Mouse (Mus musculus): ENCODE measurements around the gene Cgnl1. TPM values are rescaled to one million over a fixed set of nuclear protein-coding genes. Genes with fewer than 3 reads are reported as not detected.

Gene Cgnl1
- total RNA-seq, 2 experiments from 2014 or later, result 42.8 to 44.9 TPM

DNA sequence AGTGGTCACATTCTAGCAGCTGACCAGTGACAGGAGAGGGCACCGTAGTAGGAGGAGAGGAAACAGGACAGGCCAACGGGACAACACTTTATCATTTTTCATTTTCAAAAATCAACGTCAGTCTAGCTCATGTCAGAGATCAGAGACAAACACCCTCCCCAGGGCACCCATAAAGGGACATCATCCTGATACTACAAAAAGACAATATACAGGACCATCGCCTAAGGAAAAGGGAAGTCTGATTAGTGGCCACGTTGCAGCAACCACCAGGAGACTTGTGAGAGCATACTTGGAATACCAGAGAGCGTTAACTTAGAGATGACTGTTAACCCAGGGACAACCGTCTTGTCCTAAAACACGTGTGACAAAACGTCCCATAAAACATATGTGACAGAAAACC is 1.7 kb downstream of the Cgnl1 start:
- DNase-seq, result no peak
- intact Hi-C loops (cut with DNase I), result loop anchor here (2.0 kb wide), 1 partner anchor 23 kb away; no protein-coding TSS in a partner anchor

DNA sequence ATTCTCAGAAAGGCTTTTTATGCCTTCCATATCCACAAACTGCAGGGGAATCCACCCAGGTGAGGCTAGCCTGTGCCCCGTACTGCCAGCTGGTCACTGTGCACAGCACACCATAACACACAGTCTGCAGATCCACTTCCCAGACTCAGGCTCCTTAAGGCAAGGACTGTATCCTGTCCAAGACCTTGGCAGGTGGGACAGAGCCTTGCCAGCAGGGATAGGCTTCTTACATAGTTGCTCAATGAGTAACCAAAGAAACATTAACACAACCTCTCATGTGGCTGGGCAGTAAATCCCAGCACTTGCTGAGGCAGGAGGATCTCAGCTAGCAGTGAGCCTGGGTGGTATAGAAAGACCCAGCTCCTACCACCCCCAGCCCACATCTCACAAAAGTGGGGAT is 3.3 kb downstream of the Cgnl1 start:
- intact Hi-C loops (cut with DNase I), result no loop called here
- DNase-seq, result no peak

DNA sequence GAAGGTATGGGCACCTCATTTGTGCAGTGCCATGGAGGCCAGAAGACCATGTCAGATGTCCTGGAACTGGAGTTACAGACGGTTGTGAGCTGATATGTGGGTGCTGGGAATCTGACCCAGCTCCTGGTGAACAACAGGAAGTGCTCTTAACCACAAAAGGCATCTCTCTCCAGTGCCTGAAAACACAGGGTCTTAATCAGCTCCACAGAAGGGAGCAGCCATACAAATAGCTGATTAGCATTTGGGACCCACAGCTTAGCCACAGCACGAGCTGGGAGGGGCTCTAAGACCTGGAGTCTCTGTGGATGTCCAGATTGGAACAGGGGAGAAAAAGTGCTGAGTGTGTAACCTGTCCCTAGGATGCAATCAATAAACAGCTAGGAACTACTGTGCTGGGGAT is 4.5 kb downstream of the Cgnl1 start:
- intact Hi-C loops (cut with DNase I), result no loop called here
- DNase-seq, result no peak

DNA sequence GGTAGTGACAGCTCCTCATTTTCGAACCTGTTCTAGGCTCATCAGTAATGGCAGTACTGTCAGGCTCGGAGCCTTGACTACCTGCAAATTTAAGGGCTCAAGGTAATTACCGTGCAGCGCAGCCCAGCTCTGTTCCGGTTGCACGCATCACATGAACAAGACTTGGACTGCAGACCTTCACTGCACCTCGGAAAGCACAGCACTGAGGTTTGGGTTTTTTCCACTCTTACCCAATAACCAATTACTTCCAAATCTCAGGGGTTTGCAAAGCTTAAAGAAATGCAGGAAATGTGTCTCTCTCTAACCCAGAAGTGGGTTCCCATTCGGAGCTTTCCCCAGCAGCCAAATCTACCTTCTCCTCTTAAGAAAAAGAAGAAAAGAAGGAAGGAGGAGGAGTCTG is 5.1 kb downstream of the Cgnl1 start:
- no peak for DNase-seq
- intact Hi-C loops (cut with DNase I), result no loop called here

DNA sequence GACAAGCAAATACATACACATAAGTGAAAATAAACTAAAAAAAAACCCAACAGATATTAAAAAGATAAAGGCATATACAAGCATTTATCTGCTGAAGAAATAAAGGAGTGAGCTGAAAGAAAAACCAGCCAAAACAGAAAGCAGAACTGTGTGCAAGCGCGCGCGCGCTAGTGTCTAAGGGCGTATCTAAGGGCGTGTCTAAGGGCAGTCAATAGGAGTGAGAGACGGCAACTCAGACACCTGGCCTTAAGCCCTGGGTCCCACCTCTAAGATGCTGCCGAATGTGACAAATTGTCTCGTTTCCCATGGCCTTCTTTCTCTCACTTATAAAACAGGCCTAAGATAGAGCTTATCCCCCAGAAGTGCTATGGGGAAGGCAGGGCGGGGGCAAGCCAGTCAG is 6.9 kb downstream of the Cgnl1 start:
- intact Hi-C loops (cut with DNase I), result no loop called here
- no peak for DNase-seq

DNA sequence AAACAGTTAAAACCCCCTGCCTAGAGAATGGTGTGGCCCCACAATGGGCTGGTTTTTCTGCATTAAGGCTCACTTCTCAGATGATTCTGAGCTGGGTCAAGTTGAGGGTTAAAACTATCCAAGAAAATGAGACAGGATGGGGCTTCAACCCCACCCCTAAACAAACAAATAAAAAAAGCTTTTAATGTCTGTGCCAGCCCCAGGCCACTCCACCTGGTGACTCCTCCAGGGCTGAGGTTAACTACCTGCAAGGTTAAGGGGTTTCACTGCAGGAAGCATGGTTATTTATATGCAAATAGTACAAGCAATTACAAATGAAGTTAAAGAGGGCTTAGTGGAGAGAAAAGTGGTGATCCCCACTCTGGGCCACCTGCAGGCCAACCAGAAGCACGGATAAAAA is 8.1 kb downstream of the Cgnl1 start:
- DNase-seq, result no peak
- intact Hi-C loops (cut with DNase I), result no loop called here

DNA sequence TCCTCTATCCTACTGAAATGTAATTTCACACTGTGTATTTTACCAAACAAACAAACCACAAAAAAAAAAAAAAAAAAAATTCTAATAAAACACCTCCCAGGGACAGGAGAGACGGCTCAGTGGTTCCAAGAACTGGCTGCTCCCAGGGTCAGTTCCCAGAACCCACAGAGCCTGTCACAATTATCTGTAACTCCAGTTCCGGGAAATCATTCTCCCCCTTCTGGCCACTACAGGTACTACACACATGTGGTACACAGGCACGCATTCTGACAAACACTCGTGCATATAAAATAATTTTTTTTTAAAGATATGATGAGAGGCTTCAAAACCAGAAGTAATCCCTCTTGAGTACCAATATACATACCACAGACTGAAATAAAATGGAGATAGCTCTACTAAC is 9.7 kb downstream of the Cgnl1 start:
- no peak for DNase-seq
- intact Hi-C loops (cut with DNase I), result no loop called here

DNA sequence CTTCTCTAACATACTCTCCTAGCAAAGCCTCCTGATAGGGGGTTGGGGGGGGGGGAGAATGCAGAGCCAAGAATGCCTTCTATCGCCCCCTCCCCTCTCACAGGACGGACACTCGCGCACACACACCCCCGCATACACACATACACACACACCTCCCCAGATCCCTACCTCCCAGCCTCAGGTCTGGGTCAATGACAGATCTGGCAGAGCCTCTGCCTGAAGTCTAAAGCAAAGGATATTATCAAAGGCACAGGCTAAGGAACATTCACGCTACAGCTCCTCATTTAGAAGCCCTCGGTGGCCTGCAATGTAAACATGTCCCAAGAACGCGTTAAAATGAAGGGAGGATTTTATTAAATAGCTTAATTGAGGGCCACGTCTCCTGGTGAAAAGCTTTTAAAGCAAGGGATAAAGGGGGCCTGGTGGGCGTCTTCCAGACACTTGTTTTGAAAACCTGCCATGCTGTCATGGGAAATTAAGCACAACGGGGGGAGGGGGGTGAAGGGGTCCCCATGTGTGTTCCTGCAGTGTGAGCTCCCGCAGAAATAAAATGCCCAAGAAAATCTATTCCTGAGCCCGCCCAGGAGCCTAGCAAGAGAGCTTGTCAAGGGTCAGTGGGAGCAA is 10.8 kb downstream of the Cgnl1 start:
- intact Hi-C loops (cut with DNase I), result no loop called here

DNA sequence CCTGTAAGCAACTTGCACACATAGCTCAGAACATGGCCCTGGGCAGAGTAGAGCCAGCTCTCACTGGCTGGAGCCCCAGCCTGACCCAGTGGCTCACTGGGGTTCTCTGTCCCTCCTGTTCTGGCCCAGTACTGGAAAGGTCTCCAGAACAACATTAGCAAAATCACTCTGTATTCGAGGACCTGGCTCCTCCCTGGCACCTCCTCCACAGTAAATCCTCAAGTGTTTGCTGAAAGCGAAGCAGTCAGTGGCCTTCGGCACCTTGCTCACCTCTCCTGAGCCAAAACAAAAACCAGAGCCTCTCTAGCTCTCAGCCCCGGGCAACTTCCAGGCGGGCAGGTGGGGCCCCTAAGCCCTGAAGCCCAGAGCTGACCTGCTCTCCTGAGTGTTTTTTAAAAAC is 11.5 kb downstream of the Cgnl1 start:
- DNase-seq, result no peak
- intact Hi-C loops (cut with DNase I), result no loop called here

More for the DNA sequence above, 10.8 kb downstream of the Cgnl1 start:
- no peak for DNase-seq

DNA sequence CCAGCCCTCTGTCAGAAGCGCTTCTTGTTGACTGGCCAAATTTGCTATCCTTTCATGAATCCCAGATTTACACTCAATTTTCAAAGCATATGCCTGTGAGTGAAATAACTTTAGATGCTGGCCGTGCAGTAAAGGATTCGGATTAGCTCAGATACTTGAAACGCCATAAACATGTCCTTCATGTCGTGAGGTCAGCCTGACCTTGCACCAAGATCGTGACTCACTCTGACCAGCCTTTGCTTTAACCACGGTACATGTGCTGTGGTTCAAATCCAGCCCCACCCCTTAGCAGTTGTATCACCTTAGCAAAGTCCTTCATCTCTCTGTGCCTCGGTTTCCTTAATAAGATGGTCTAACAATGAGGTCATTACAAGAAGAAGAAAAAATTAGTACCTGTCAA is 14.0 kb downstream of the Cgnl1 start:
- intact Hi-C loops (cut with DNase I), result no loop called here

DNA sequence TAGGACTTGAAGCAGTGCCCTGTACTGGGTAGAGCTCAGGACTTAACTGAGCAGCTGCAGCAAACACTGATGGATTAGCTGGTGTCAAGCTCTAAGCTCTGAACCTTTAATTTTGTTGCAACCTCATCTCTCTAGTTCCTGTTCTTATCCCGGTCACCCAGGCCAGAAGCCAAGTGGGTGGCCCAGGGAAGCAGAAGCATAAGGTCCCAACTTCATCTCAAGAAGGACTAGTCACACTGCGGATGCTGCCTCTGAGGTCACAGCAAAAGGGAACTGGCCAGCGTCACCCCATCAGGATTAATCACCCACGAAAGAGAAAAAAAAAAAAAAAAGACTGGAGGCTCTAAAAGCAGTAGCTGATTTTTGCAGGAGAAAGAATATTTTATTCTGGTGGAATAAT is 14.5 kb downstream of the Cgnl1 start:
- intact Hi-C loops (cut with DNase I), result no loop called here
- peak; percentile 51 to 52 for DNase-seq

More for the DNA sequence above, 14.0 kb downstream of the Cgnl1 start:
- no peak for DNase-seq

DNA sequence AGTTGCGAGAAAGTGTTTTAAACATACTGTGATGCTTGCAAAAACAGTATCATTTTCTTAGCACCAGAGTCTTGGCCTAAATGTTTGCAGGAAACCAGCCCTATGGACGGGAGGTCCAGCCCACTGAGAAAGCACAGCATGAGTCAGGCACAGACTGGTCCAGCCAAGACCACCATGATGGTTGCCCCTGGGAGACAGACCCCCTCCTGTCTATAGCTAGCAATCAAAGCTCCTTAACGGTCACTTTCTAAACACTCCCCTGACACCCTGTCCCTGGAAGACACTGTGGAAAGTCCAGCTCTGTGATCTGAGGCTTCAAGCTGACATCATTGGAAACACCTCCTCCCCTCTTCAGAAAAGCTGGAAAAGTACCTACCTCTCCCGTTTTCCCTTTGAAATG is 17.4 kb downstream of the Cgnl1 start:
- intact Hi-C loops (cut with DNase I), result no loop called here
- no peak for DNase-seq

DNA sequence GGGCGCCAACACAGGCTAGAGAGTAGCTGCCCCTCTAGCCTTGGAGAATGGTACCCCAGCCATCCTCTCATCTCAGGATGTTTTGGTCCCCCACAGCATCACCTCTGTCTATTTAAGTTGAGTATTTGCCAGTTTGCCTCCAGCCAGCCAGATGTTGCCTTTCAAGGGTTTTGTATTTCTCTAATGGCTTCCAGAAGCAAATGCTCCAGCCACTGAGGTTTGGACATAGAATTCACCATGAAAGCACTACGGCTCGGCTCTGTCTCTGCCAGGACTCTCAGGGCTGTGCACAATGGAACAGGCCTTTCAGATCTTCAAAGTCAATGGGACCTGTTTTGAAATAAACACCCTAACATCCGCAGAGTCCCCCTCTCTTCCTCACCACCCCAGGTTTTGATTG is 17.9 kb downstream of the Cgnl1 start:
- intact Hi-C loops (cut with DNase I), result no loop called here

DNA sequence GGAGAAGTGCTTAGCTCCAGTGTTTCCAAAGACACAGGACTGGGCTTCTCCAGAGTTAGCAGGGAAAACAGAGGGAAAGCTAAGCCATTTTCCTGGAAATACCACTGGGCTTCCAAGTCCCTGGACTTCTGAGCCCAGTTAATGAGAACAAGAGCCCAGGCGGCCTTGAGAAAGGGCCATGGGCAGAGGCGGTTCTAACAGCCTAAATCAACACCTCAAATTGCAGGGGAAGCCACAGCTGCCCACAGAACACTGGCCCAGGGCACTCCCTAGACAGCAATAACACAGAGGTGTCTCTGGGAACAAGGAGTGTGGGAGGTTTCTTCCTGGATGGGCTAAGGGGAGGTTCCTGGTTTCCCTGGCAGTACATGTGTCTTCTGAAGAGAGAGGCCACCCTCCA is 18.3 kb downstream of the Cgnl1 start:
- intact Hi-C loops (cut with DNase I), result no loop called here
- DNase-seq, result no peak

More for the DNA sequence above, 17.9 kb downstream of the Cgnl1 start:
- DNase-seq, result no peak

DNA sequence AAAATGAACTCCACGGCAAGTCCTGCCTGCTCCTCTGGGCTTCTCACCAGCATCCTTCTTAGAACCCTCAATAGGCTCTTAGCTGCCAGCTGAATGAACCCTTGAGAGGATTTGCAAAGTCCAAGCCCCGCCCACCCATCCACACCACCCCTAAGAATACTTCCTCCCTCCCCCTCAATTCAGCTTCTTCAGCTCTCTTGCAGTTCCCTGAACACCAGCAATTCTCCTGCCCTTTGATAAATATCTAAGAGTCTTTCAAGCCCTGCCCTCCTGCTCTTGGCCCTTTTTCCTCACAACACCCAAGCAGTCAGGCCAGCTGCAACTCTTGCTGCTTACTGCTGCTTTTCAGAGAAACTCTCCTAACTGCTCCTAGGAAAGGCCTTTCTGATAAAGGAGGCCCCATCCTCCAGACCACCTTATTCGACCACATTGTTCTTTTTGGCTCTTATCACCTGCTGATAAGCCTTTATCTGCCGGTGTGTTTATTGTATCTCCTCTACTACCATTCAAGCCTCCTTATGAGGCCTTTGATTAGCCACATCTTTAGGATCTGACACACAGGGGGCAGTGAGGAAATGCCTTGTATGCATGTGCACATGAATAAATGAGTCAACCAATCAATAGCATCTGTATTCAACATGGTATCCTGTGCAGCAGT is 21.3 kb downstream of the Cgnl1 start:
- DNase-seq, result peak in 1 of 2 experiments; percentile 37
- intact Hi-C loops (cut with DNase I), result no loop called here

DNA sequence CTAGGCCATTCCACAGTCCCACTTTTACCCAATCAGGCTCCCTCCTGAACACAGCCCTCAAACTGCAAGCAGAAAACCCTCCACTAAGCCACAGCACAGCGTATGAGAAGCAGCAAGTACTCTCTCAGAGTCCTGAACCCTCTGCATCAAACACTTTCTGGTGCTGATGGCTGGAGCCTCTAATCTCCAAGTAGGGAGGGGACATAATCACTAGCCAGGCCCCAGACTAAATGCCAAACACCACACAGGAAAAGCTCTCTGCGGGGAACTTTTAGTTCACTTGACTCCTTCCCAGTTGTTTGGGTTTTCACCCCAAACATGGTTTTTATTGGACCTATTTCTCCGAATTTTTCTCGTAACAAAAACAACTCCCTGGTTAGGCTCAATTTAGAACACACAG is 25.0 kb downstream of the Cgnl1 start:
- DNase-seq, result peak; percentile 73 to 77
- intact Hi-C loops (cut with DNase I), result loop anchor here (2.0 kb wide), 1 partner anchor 24 kb away; the partner anchor contains the start of gene Cgnl1

DNA sequence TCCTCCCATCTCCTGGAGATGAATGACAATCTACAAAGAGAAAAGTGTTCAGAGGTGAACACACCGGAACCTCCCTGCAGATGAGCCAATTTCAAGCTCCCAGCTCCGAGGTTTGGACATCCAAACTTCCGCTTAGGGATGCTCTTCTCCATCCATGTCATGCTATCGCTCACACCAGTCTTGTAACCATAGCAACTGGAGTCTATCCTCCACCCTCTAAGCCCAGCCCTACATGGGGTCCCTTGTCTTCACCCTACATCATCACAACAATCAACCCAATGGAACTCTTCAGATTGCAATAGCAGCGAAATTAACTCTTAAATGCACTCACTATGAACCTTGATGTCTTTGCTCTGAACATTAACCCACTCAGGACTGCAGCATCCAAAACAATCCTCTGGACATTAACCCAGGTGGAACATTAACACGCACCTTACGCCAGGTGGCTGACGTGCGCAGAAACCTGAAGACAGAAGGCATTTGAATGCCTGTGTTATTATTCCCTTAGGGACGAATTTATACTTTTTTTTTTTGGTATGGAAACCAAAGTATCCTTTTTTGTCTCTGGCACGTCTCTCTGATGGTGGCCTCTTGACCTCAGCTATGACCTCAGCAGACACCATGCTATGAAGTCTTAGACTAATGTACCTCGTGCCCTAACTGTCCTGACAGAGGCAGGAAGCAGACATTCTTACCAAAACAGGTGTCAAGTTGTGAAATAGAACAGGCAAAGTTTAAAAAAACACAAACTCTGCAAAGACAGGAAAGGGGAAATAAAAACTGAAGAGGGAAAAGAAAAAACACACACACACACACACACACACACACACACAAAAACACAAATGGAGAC is 33.1 kb downstream of the Cgnl1 start:
- no peak for DNase-seq
- intact Hi-C loops (cut with DNase I), result no loop called here

DNA sequence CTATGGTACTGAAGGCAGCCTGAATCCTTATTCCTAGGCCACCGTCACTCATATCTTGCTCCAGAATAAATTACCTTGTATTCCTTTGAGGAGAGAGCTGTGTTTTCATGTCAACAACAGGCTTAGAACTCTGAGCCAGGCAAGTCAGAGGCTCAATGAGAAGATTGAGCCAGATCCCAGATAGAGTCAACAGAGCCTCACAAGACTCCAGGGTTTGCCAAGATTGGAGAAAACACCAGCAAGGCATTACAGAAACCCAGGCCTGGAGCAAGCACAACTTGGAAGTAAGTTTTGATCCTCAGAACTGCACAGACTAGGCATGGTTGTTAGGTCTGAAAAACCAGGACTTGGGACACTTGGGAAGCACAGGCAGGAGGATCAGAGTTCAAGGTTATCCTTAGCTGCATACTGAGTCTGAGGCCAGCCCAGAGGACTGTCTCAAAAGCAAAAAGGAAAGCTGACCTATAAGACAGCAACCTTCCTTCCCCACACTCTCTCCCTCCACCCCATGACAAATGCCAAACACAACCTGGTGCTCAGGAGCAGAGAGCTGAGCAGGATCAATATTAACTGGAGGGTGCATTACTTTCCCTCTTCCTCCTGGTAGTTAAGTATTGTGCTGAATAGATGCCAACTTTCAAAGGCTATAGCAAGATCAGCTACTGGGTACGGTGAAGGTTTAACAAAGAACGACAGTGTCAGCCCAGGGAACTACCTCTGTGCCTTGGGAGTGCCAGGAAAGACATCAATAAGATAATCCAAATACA is 34.0 kb downstream of the Cgnl1 start:
- no peak for DNase-seq
- intact Hi-C loops (cut with DNase I), result no loop called here

DNA sequence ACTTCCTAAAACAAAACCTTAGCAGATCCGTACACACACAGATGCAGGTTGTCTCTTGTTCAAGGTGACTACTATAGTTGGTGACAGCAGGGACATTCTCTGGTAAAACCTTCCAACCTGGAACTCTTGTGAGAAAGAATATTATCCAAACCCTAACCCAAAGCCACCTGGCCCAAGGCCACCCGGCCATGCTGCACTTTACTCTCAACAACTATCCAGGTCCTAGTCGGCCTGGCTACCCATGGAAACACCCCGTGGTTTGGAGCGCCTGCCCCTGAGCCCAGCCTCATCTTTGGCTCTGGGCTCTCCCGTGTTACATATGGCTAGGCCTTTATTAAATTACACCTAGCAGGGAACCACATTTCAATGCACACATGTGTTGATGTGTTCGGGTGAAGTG is 35.5 kb downstream of the Cgnl1 start:
- intact Hi-C loops (cut with DNase I), result no loop called here
- DNase-seq, result no peak

DNA sequence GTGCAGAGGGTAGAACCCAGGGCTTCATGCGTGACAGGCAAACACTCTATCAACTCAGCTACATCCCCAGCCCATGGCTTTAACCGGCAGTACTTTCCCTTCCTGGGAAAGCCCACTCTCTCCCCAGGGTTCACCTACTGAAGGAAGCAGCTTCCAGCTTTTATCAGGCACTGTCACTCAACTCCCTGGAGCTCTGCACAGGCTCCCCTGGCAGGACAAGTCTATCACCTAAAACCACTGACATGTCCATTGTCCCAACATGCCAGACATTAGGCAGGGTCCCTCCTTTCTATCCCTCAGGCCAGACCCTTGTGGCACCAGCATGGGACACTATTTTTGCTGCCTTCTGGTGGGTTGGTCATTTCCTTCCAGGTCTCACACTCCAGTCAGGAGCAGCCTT is 37.8 kb downstream of the Cgnl1 start:
- intact Hi-C loops (cut with DNase I), result no loop called here
- no peak for DNase-seq

DNA sequence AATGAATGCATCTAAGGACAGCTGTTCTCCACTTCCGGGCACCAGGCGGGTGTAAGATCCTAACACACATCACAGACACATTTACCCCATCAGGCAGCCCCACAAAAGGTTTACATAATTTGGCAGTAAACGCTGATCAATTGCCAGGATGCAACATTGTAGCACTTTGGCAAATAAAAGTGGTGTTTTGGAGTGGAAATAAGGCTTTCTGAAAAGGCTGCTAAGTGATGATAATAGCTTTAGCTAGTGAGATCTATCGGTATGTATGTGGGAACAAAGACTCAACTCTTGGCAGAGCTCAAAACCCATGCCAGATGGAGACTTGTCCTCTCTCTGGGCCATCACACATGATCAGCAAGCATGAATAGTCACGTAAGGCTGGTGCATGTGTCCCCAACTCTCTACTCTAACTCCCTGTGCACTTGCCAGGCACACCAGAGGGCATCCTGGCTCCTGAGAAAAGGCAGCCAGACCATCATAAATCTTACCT is 42.5 kb downstream of the Cgnl1 start:
- no peak for DNase-seq
- intact Hi-C loops (cut with DNase I), result no loop called here

All from heart, postnatal 10 days (tissue).